Mouse (Mus musculus) embryonic facial prominence, embryonic 10.5 days (tissue): ENCODE measurements around the gene Sept1. TPM values are rescaled to one million over a fixed set of nuclear protein-coding genes. Genes with fewer than 3 reads are reported as not detected.
"Not testable (repeated sequence)": the region's sequence is repeated elsewhere in the genome, so short reads cannot be mapped to it uniquely, and the experiment has no call there.

Experiments
- DNase-seq: peaks from one replicate; pipeline ENCODE4 v3.0.0-alpha.2; 2017; ENCODE audit warnings: low spot score
- H3K27ac ChIP-seq: fragments of 300-500 bp; sonication (generic); replicated peaks from 2 replicates; pipeline ENCODE4 v1.5.1; 2016; ENCODE audit warnings: mild to moderate bottlenecking
- H3K27me3 ChIP-seq: fragments of 300-500 bp; sonication (generic); replicated peaks from 2 replicates; pipeline ENCODE4 v1.6.1; 2016; ENCODE audit warnings: low read depth, mild to moderate bottlenecking; ENCODE audit not compliant: poor library complexity, severe bottlenecking
- H3K36me3 ChIP-seq: fragments of 300-500 bp; sonication (generic); replicated peaks from 2 replicates; pipeline ENCODE4 v1.6.1; 2016; ENCODE audit warnings: mild to moderate bottlenecking, moderate library complexity
- H3K4me1 ChIP-seq: fragments of 300-500 bp; sonication (generic); 2 replicates; pipeline ENCODE4 v1.6.1; 2016
- H3K4me3 ChIP-seq: fragments of 300-500 bp; sonication (generic); 2 replicates; pipeline ENCODE4 v1.5.1; 2016; ENCODE audit warnings: mild to moderate bottlenecking, moderate library complexity
- H3K9me3 ChIP-seq: fragments of 300-500 bp; sonication (generic); 2 replicates; pipeline ENCODE4 v1.6.1; 2016; ENCODE audit warnings: mild to moderate bottlenecking
- WGBS: fragments of 180-500 bp; shearing (Covaris S2); methylation state at CpG from one replicate; pipeline ENCODE4 v1.1.7; 2016; 5-methylcytosine and 5-hydroxymethylcytosine counted together
- polyA plus RNA-seq: library from polyadenylated mRNA; unstranded; fragments of >200 nt; fragmentation: Nextera tagmentation; extraction: Ambion mirVana; gene quantifications from 2 replicates; pipeline ENCODE4 v1.2.1, GENCODE M21; 2016

The Sept1 gene
- polyA plus RNA-seq, 1 experiment from 2014 or later: 27.3 TPM

- Histone ChIP-seq H3K4me1 (peaks cover 27% of the 10 kb centered on the region), H3K36me3 (peaks cover 70% of the 10 kb centered on the region)
- DNase-seq, H3K9me3 ChIP-seq, H3K4me3 ChIP-seq, H3K27me3 ChIP-seq, H3K27ac ChIP-seq: not testable (repeated sequence)
- 90% methylated on average over 8 of the region's 8 CpGs for WGBS
These were observed 17.6 kb upstream of the Sept1 start for GRCm38 (mm10) chr7:127250511-127250910.

GRCm38 (mm10) chr7:127244658-127245510 lies 12.0 kb upstream of the Sept1 start:
- H3K36me3 ChIP-seq: peaks cover 52% of the 10 kb centered on the region
- H3K9me3 ChIP-seq: peaks cover 4% of the 10 kb centered on the region; the same call in 1 of the 2 replicates
- H3K27ac ChIP-seq: peak overlapping the region; percentile 96
- H3K4me1 ChIP-seq: peaks cover 27% of the 10 kb centered on the region
- WGBS: 12% methylated on average over 32 of the region's 33 CpGs
- no peak for DNase-seq
- no peaks in the 10 kb centered on the region for H3K27me3 ChIP-seq
- H3K4me3 ChIP-seq: peak overlapping the region; percentile 91

GRCm38 (mm10) chr7:127243870-127244657 lies 11.1 kb upstream of the Sept1 start, which contains the start of gene Zfp771:
TSS of gene Zfp771 (plus strand) at chr7:127244274.
- DNase-seq: peak; percentile 97
- Histone ChIP-seq H3K27ac (peak within 1 kb of the TSS; percentile 96), H3K9me3 (peaks cover 4% of the 10 kb centered on the region; the same call in 1 of the 2 replicates), H3K36me3 (peaks cover 52% of the 10 kb centered on the region), H3K4me3 (peak within 1 kb of the TSS; percentile 91), H3K27me3 (no peaks in the 10 kb centered on the region), H3K4me1 (peaks cover 27% of the 10 kb centered on the region)
- 1% methylated on average over 56 of the region's 56 CpGs for WGBS

GRCm38 (mm10) chr7:127243361-127243867 lies 10.5 kb upstream of the Sept1 start:
- Histone ChIP-seq H3K27ac (peak overlapping the region; percentile 96), H3K9me3 (peaks cover 4% of the 10 kb centered on the region; the same call in 1 of the 2 replicates), H3K4me3 (peak overlapping the region; percentile 91), H3K27me3 (no peaks in the 10 kb centered on the region), H3K36me3 (peaks cover 53% of the 10 kb centered on the region), H3K4me1 (peaks cover 27% of the 10 kb centered on the region)
- 39% methylated on average over 2 of the region's 2 CpGs for WGBS
- no peak for DNase-seq

GRCm38 (mm10) chr7:127234777-127235176 lies 1.8 kb upstream of the Sept1 start:
- no peaks in the 10 kb centered on the region for H3K27me3 ChIP-seq
- 94% methylated on average over 2 of the region's 2 CpGs for WGBS
- peaks cover 27% of the 10 kb centered on the region for H3K9me3 ChIP-seq
- DNase-seq: no peak
- H3K4me1 ChIP-seq: peaks cover 38% of the 10 kb centered on the region
- H3K4me3 ChIP-seq: peak overlapping the region; percentile 98
- no peak overlapping the region; the same call in 1 of the 2 replicates for H3K27ac ChIP-seq
- peaks cover 74% of the 10 kb centered on the region for H3K36me3 ChIP-seq

- Histone ChIP-seq H3K9me3 (peaks cover 27% of the 10 kb centered on the region), H3K4me1 (peaks cover 38% of the 10 kb centered on the region), H3K36me3 (peaks cover 74% of the 10 kb centered on the region), H3K27me3 (no peaks in the 10 kb centered on the region), H3K4me3 (peak overlapping the region; percentile 98), H3K27ac (peak overlapping the region; percentile 100)
- DNase-seq: no peak
- WGBS: 9% methylated on average over 9 of the region's 9 CpGs
These were observed 835 bp upstream of the Sept1 start for GRCm38 (mm10) chr7:127233765-127234164.

GRCm38 (mm10) chr7:127233368-127233749 lies 429 bp upstream of the Sept1 start:
- Histone ChIP-seq H3K27ac (peak overlapping the region; percentile 100), H3K27me3 (no peaks in the 10 kb centered on the region), H3K36me3 (peaks cover 72% of the 10 kb centered on the region), H3K4me3 (peak overlapping the region; percentile 98), H3K9me3 (peaks cover 27% of the 10 kb centered on the region), H3K4me1 (peaks cover 38% of the 10 kb centered on the region)
- 0% methylated on average over 27 of the region's 27 CpGs for WGBS
- no peak for DNase-seq

- peaks cover 70% of the 10 kb centered on the region for H3K36me3 ChIP-seq
- peaks cover 23% of the 10 kb centered on the region for H3K9me3 ChIP-seq
- no peak for DNase-seq
- H3K4me3 ChIP-seq: peak overlapping the region; percentile 98
- peak overlapping the region; percentile 100 for H3K27ac ChIP-seq
- peaks cover 38% of the 10 kb centered on the region for H3K4me1 ChIP-seq
- no peaks in the 10 kb centered on the region for H3K27me3 ChIP-seq
- 17% methylated on average over 20 of the region's 20 CpGs for WGBS
These were observed 906 bp downstream of the Sept1 start for GRCm38 (mm10) chr7:127231826-127232621.

GRCm38 (mm10) chr7:127231376-127231775 lies 1.6 kb downstream of the Sept1 start:
- DNase-seq: no peak
- Histone ChIP-seq H3K27me3 (no peaks in the 10 kb centered on the region), H3K9me3 (peaks cover 17% of the 10 kb centered on the region), H3K36me3 (peaks cover 68% of the 10 kb centered on the region), H3K27ac (peak overlapping the region; percentile 100), H3K4me1 (peaks cover 38% of the 10 kb centered on the region), H3K4me3 (peak overlapping the region; percentile 98)
- WGBS: 86% methylated on average over 3 of the region's 3 CpGs

- peaks cover 26% of the 10 kb centered on the region for H3K4me1 ChIP-seq
- peak overlapping the region; percentile 9; the same call in 1 of the 2 replicates for H3K4me3 ChIP-seq
- peak; percentile 76 for DNase-seq
- H3K27ac ChIP-seq: no peak overlapping the region
- no peaks in the 10 kb centered on the region for H3K9me3 ChIP-seq
- peaks cover 66% of the 10 kb centered on the region for H3K36me3 ChIP-seq
- H3K27me3 ChIP-seq: no peaks in the 10 kb centered on the region
- WGBS: 70% methylated on average over 4 of the region's 4 CpGs
These were observed 4.2 kb downstream of the Sept1 start for GRCm38 (mm10) chr7:127228615-127229303.

GRCm38 (mm10) chr7:127225147-127225995 lies 7.6 kb downstream of the Sept1 start:
- DNase-seq: no peak
- Histone ChIP-seq H3K4me3 (no peak overlapping the region), H3K4me1 (peaks cover 7% of the 10 kb centered on the region), H3K36me3 (peaks cover 74% of the 10 kb centered on the region), H3K27me3 (no peaks in the 10 kb centered on the region), H3K27ac (no peak overlapping the region; the same call in 1 of the 2 replicates), H3K9me3 (no peaks in the 10 kb centered on the region)
- 91% methylated on average over 11 of the region's 11 CpGs for WGBS
